Mouse (Mus musculus): ENCODE data around the gene Rrp9.
A peak's percentile ranks its signal among the peaks of the same experiment; 100 is the strongest.

DNA sequence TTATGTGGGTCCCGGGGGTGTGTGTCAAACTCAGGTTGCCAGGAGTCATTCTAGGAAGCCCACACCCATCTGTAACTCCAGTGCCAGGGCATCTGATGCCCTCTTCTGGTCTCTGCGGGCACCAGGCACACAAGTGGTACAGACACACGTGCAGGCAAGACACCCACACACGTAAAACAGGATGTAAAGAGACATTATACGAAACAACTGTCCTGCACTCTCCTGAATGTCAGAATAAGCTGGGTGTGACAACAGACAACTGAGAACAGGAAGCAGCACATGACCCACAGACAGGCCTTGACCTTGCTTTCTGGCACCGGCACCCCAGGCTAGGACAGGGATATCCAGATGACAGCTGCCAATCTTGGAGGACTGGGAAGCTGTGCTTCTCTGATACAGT is 6.4 kb upstream of the Rrp9 start:
- TF ChIP-seq POLR2A (IDR thresholded peaks at IDR 0.05; ENCODE audit: low read depth, low read length) (peak; percentile 51; the same call in 1 of the 2 replicates), CTCF (IDR thresholded peaks at IDR 0.05; ENCODE audit: borderline replicate concordance, insufficient read depth, low read length) (peak; percentile 30; the same call in 1 of the 2 replicates)
